In the genomic region with DNA sequence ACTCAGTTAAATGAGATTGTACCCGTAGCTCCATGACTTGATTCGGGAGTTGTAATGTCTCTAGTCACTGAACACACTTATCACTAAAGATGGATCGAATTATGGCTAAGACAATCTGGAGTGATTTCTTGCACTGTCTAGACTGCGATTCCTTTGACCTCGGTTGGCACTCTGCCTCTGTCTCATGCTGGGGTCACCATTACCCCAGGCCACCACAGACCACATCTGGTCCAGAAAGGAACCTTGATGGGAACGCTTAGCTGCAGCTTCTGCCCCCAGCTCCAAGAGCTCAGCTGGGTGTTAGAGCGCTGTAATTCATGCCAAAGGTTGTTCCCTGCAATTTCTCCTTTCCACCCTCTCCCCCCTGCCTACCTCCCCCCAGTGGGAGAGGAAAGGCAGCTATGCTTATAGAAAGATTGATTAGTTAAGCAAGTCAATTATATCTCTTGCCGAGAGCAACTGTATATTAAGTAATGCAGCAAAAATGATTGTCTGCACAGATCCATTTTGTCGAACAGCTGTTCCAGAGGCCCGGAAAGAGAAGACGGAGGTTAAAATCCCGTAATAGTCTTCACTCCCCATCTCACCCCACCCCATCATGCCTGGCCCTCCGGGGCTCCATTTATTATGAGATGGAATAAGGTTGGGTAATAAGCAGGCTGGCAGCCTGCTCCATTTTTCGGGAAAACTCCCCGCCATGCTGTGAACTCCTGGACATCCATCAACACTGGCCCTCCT, we compare ENCODE assay signal across 20 mouse cellular contexts.
DNase-seq lines count a peak whose midpoint lies in the region; ATAC-seq lines count a peak whose summit lies in the region.
"Had no signal": no experiment of that assay in that cellular context is flagged by ENCODE, and none has a peak within 500 bp of the region (broad histone marks: within the 10 kb centered on the region; RNA-seq: fewer than 3 reads in every experiment).

No protein-coding gene starts in this region.

- H3K4me2 ChIP-seq in midbrain, embryonic 14.5 days (ENCODE audit: low read length): no peak overlapping the region
- H3K4me2 ChIP-seq in midbrain, embryonic 11.5 days: no peak overlapping the region
- no peak overlapping the region for H3K4me2 ChIP-seq in neural tube, embryonic 13.5 days
- H3K4me2 ChIP-seq in neural tube, embryonic 15.5 days: no peak overlapping the region
- H3K4me2 ChIP-seq in hindbrain, embryonic 15.5 days: no peak overlapping the region
- H3K4me2 ChIP-seq in neural tube, embryonic 14.5 days (ENCODE audit: low read depth, low read length): no peak overlapping the region
- H3K4me2 ChIP-seq: embryonic facial prominence, embryonic 12.5 days; heart, embryonic 12.5 days had no signal

- H3K4me1 ChIP-seq in midbrain, embryonic 14.5 days (ENCODE audit: control insufficient read depth, insufficient read depth, low read length): no peaks in the 10 kb centered on the region
- no peaks in the 10 kb centered on the region for H3K4me1 ChIP-seq in midbrain, embryonic 11.5 days (ENCODE audit: control insufficient read depth, insufficient read depth, low read length)
- H3K4me1 ChIP-seq in neural tube, embryonic 13.5 days (replicated peaks): peaks cover 16% of the 10 kb centered on the region
- H3K4me1 ChIP-seq in neural tube, embryonic 15.5 days: peaks cover 7% of the 10 kb centered on the region
- peaks cover 5% of the 10 kb centered on the region for H3K4me1 ChIP-seq in hindbrain, embryonic 15.5 days (replicated peaks)
- no peaks in the 10 kb centered on the region for H3K4me1 ChIP-seq in neural tube, embryonic 14.5 days (ENCODE audit: control insufficient read depth, insufficient read depth, low read length)
- H3K4me1 ChIP-seq: embryonic facial prominence, embryonic 12.5 days; heart, embryonic 12.5 days had no signal

- H3K9ac ChIP-seq in midbrain, embryonic 14.5 days (replicated peaks; ENCODE audit: low read length): no peak overlapping the region
- H3K9ac ChIP-seq in midbrain, embryonic 11.5 days (ENCODE audit: low read length): no peak overlapping the region
- H3K9ac ChIP-seq in neural tube, embryonic 13.5 days: no peak overlapping the region
- no peak overlapping the region for H3K9ac ChIP-seq in neural tube, embryonic 15.5 days (replicated peaks)
- H3K9ac ChIP-seq in hindbrain, embryonic 15.5 days: no peak overlapping the region
- H3K9ac ChIP-seq in neural tube, embryonic 14.5 days (replicated peaks; ENCODE audit: low read depth, low read length): no peak overlapping the region
- H3K9ac ChIP-seq: embryonic facial prominence, embryonic 12.5 days; heart, embryonic 12.5 days had no signal

- 74% methylated on average over 15 of the region's 15 CpGs for WGBS in midbrain, embryonic 14.5 days
- 83% methylated on average over 15 of the region's 15 CpGs for WGBS in midbrain, embryonic 11.5 days
- 37% methylated on average over 15 of the region's 15 CpGs for WGBS in neural tube, embryonic 13.5 days
- 38% methylated on average over 15 of the region's 15 CpGs for WGBS in neural tube, embryonic 15.5 days
- 48% methylated on average over 15 of the region's 15 CpGs for WGBS in hindbrain, embryonic 15.5 days
- WGBS in neural tube, embryonic 14.5 days: 42% methylated on average over 15 of the region's 15 CpGs

- H3K27me3 ChIP-seq in midbrain, embryonic 14.5 days (ENCODE audit: control insufficient read depth, insufficient read depth, low read length): no peaks in the 10 kb centered on the region
- no peaks in the 10 kb centered on the region for H3K27me3 ChIP-seq in midbrain, embryonic 11.5 days (ENCODE audit: control insufficient read depth, insufficient read depth, low read length)
- H3K27me3 ChIP-seq in neural tube, embryonic 13.5 days: no peaks in the 10 kb centered on the region; the same call in 1 of the 2 replicates
- H3K27me3 ChIP-seq in neural tube, embryonic 15.5 days (replicated peaks): 0 out of 2 replicates have a peak, but pooled peaks cover 4% of the 10 kb centered on the region
- H3K27me3 ChIP-seq in hindbrain, embryonic 15.5 days: no peaks in the 10 kb centered on the region
- no peaks in the 10 kb centered on the region for H3K27me3 ChIP-seq in neural tube, embryonic 14.5 days (ENCODE audit: control insufficient read depth, insufficient read depth, low read length)
- H3K27me3 ChIP-seq: embryonic facial prominence, embryonic 12.5 days had no signal

- no peaks in the 10 kb centered on the region for H3K9me3 ChIP-seq in midbrain, embryonic 14.5 days (ENCODE audit: control insufficient read depth, low read length)
- H3K9me3 ChIP-seq in midbrain, embryonic 11.5 days (ENCODE audit: control insufficient read depth, low read length): no peaks in the 10 kb centered on the region
- H3K9me3 ChIP-seq in neural tube, embryonic 13.5 days: no peaks in the 10 kb centered on the region
- no peaks in the 10 kb centered on the region for H3K9me3 ChIP-seq in neural tube, embryonic 15.5 days (replicated peaks)
- no peaks in the 10 kb centered on the region for H3K9me3 ChIP-seq in hindbrain, embryonic 15.5 days
- no peaks in the 10 kb centered on the region for H3K9me3 ChIP-seq in neural tube, embryonic 14.5 days (ENCODE audit: control insufficient read depth, low read length)
- H3K9me3 ChIP-seq: embryonic facial prominence, embryonic 12.5 days; heart, embryonic 12.5 days had no signal

- DNase-seq in midbrain, embryonic 14.5 days: peak; percentile 27
- DNase-seq in midbrain, embryonic 11.5 days (ENCODE audit: low spot score, missing footprints): no peak
- DNase-seq in layer of hippocampus, adult 18-20 months (ENCODE audit: low spot score in 2 of 2): no peak
- DNase-seq: adrenal gland, adult 2 months; adrenal gland, postnatal 36 days; cerebellum, adult 11 months; cerebellum, adult 8-10 months; cerebellum, postnatal 14 days; gastrocnemius, adult 2 months; gastrocnemius, postnatal 25 days had no signal

- no peak overlapping the region for H3K4me3 ChIP-seq in midbrain, embryonic 14.5 days (replicated peaks; ENCODE audit: low read depth, low read length)
- no peak overlapping the region for H3K4me3 ChIP-seq in midbrain, embryonic 11.5 days (ENCODE audit: low read depth, low read length)
- no peak overlapping the region for H3K4me3 ChIP-seq in neural tube, embryonic 13.5 days
- no peak overlapping the region for H3K4me3 ChIP-seq in neural tube, embryonic 15.5 days (replicated peaks)
- H3K4me3 ChIP-seq in hindbrain, embryonic 15.5 days: no peak overlapping the region
- no peak overlapping the region for H3K4me3 ChIP-seq in neural tube, embryonic 14.5 days (ENCODE audit: low read depth, low read length)
- H3K4me3 ChIP-seq: embryonic facial prominence, embryonic 12.5 days; gastrocnemius, adult 2 months; heart, embryonic 12.5 days had no signal

- peak overlapping the region; percentile 32; the same call in 1 of the 2 replicates for H3K27ac ChIP-seq in midbrain, embryonic 14.5 days (replicated peaks; ENCODE audit: low read depth, low read length)
- H3K27ac ChIP-seq in midbrain, embryonic 11.5 days (ENCODE audit: low read depth, low read length): no peak overlapping the region
- peak overlapping the region; percentile 47; the same call in 1 of the 2 replicates for H3K27ac ChIP-seq in neural tube, embryonic 13.5 days (replicated peaks)
- H3K27ac ChIP-seq in neural tube, embryonic 15.5 days (replicated peaks): no peak overlapping the region
- peak overlapping the region; percentile 21 for H3K27ac ChIP-seq in hindbrain, embryonic 15.5 days (replicated peaks)
- H3K27ac ChIP-seq in neural tube, embryonic 14.5 days (ENCODE audit: low read depth, low read length): no peak overlapping the region
- H3K27ac ChIP-seq: embryonic facial prominence, embryonic 12.5 days; gastrocnemius, adult 2 months had no signal

- no peak for ATAC-seq in midbrain, embryonic 14.5 days (ENCODE audit: low FRiP score, low TSS enrichment)
- no peak for ATAC-seq in midbrain, embryonic 11.5 days (ENCODE audit: low FRiP score)
- ATAC-seq in neural tube, embryonic 13.5 days (ENCODE audit: low read depth): peak; percentile 67; the same call in 1 of the 2 replicates
- ATAC-seq in neural tube, embryonic 15.5 days (ENCODE audit: low FRiP score): no peak; the same call in 1 of the 2 replicates
- peak; percentile 68; the same call in 1 of the 2 replicates for ATAC-seq in hindbrain, embryonic 15.5 days (ENCODE audit: low FRiP score, low read depth)
- 0 out of 2 replicates have a peak, but pooled peaks have one; percentile 34 for ATAC-seq in neural tube, embryonic 14.5 days (ENCODE audit: low read depth)
- ATAC-seq in inflammation-experienced regulatory T-cells, adult 6 months: no peak
- ATAC-seq: forebrain, embryonic 16.5 days; intestine, embryonic 16.5 days; Patski had no signal

- H3K36me3 ChIP-seq in midbrain, embryonic 14.5 days (ENCODE audit: control insufficient read depth, insufficient read depth, low read length): no peaks in the 10 kb centered on the region
- no peaks in the 10 kb centered on the region for H3K36me3 ChIP-seq in midbrain, embryonic 11.5 days (ENCODE audit: control insufficient read depth, insufficient read depth, low read length)
- H3K36me3 ChIP-seq in neural tube, embryonic 13.5 days: no peaks in the 10 kb centered on the region
- H3K36me3 ChIP-seq in neural tube, embryonic 15.5 days: no peaks in the 10 kb centered on the region
- no peaks in the 10 kb centered on the region for H3K36me3 ChIP-seq in hindbrain, embryonic 15.5 days
- H3K36me3 ChIP-seq in neural tube, embryonic 14.5 days (ENCODE audit: control insufficient read depth, insufficient read depth, low read length): no peaks in the 10 kb centered on the region
- H3K36me3 ChIP-seq: embryonic facial prominence, embryonic 12.5 days; heart, embryonic 12.5 days had no signal

Comparison
In these comparisons a context has a peak if more than half of its experiments do, and no peak if none do; other contexts are left out.
1. ATAC-seq: peak in neural tube, embryonic 13.5 days (single experiment), hindbrain, embryonic 15.5 days (single experiment) and neural tube, embryonic 14.5 days (single experiment); none in midbrain, embryonic 14.5 days (single experiment), midbrain, embryonic 11.5 days (single experiment), neural tube, embryonic 15.5 days (single experiment) and inflammation-experienced regulatory T-cells, adult 6 months (single experiment).
2. H3K27ac ChIP-seq: peak in midbrain, embryonic 14.5 days (single experiment), neural tube, embryonic 13.5 days (single experiment) and hindbrain, embryonic 15.5 days (single experiment); none in midbrain, embryonic 11.5 days (single experiment), neural tube, embryonic 15.5 days (single experiment) and neural tube, embryonic 14.5 days (single experiment).